Mouse (Mus musculus): ENCODE data around the gene Rnaset2a. TPM values are rescaled to one million over a fixed set of nuclear protein-coding genes. Genes with fewer than 3 reads are reported as not detected.
"Not testable (repeated sequence)": the region's sequence is repeated elsewhere in the genome, so short reads cannot be mapped to it uniquely, and the experiment has no call there.

Rnaset2a gene
- polyA plus RNA-seq, 1 experiment: 2.4 TPM

- not testable (repeated sequence) for H3K27me3 ChIP-seq (ENCODE audit: control insufficient read depth, insufficient read depth, low read length, poor library complexity, severe bottlenecking); H3K36me3 ChIP-seq (ENCODE audit: control insufficient read depth, insufficient read depth, low read length, poor library complexity, severe bottlenecking); H3K4me3 ChIP-seq (ENCODE audit: low read depth, low read length); H3K4me1 ChIP-seq (ENCODE audit: control insufficient read depth, insufficient read depth, low read length); H3K9me3 ChIP-seq (replicated peaks; ENCODE audit: control insufficient read depth, insufficient read depth, low read length, poor library complexity, severe bottlenecking); H3K27ac ChIP-seq (ENCODE audit: insufficient read depth, low read length); H3K9ac ChIP-seq (ENCODE audit: low read depth, poor library complexity, severe bottlenecking)
Measured at GRCm38 (mm10) chr17:8092537-8093526, 55.1 kb downstream of the Rnaset2a start.

- H3K9ac ChIP-seq (ENCODE audit: low read depth, poor library complexity, severe bottlenecking); H3K27me3 ChIP-seq (ENCODE audit: control insufficient read depth, insufficient read depth, low read length, poor library complexity, severe bottlenecking); H3K4me1 ChIP-seq (ENCODE audit: control insufficient read depth, insufficient read depth, low read length); H3K9me3 ChIP-seq (replicated peaks; ENCODE audit: control insufficient read depth, insufficient read depth, low read length, poor library complexity, severe bottlenecking); H3K4me3 ChIP-seq (ENCODE audit: low read depth, low read length); H3K27ac ChIP-seq (ENCODE audit: insufficient read depth, low read length); H3K36me3 ChIP-seq (ENCODE audit: control insufficient read depth, insufficient read depth, low read length, poor library complexity, severe bottlenecking): not testable (repeated sequence)
Measured at GRCm38 (mm10) chr17:8091320-8091719, 56.6 kb downstream of the Rnaset2a start.

- H3K4me1 ChIP-seq (ENCODE audit: control insufficient read depth, insufficient read depth, low read length); H3K36me3 ChIP-seq (ENCODE audit: control insufficient read depth, insufficient read depth, low read length, poor library complexity, severe bottlenecking); H3K27me3 ChIP-seq (ENCODE audit: control insufficient read depth, insufficient read depth, low read length, poor library complexity, severe bottlenecking); H3K9ac ChIP-seq (ENCODE audit: low read depth, poor library complexity, severe bottlenecking); H3K9me3 ChIP-seq (replicated peaks; ENCODE audit: control insufficient read depth, insufficient read depth, low read length, poor library complexity, severe bottlenecking); H3K27ac ChIP-seq (ENCODE audit: insufficient read depth, low read length); H3K4me3 ChIP-seq (ENCODE audit: low read depth, low read length): not testable (repeated sequence)
Measured at GRCm38 (mm10) chr17:8069847-8070246, 78.0 kb downstream of the Rnaset2a start.

Other genes with a start within 250 kb of the Rnaset2a start
- gene Tagap, start 222.1 kb downstream of the Rnaset2a start, polyA plus RNA-seq (2011; ENCODE audit: insufficient read depth, insufficient read length, low read depth, missing spikeins): not detected in 2 replicates
- gene Rsph3a, start 202.5 kb downstream of the Rnaset2a start, polyA plus RNA-seq (2011; ENCODE audit: insufficient read depth, insufficient read length, low read depth, missing spikeins): 3.9 and 23.3 TPM in 2 replicates
- gene Gm49673, start 309 bp downstream of the Rnaset2a start, polyA plus RNA-seq (2011; ENCODE audit: insufficient read depth, insufficient read length, low read depth, missing spikeins): 0.26 TPM in 1 of 2 replicates, not detected in the other
- 77.8 and 78.5 TPM in 2 replicates for gene Fgfr1op, start 17.4 kb upstream of the Rnaset2a start, polyA plus RNA-seq (2011; ENCODE audit: insufficient read depth, insufficient read length, low read depth, missing spikeins)
- not detected in 2 replicates for gene Ccr6, start 87.9 kb upstream of the Rnaset2a start, polyA plus RNA-seq (2011; ENCODE audit: insufficient read depth, insufficient read length, low read depth, missing spikeins)
- gene Mpc1, start 134.8 kb upstream of the Rnaset2a start, polyA plus RNA-seq (2011; ENCODE audit: insufficient read depth, insufficient read length, low read depth, missing spikeins): 6.7 and 10.3 TPM in 2 replicates
- gene Sft2d1, start 163.0 kb upstream of the Rnaset2a start, polyA plus RNA-seq (2011; ENCODE audit: insufficient read depth, insufficient read length, low read depth, missing spikeins): 33.8 and 48.6 TPM in 2 replicates
- 0.61 and 0.81 TPM in 2 replicates for gene Prr18, start 189.4 kb upstream of the Rnaset2a start, polyA plus RNA-seq (2011; ENCODE audit: insufficient read depth, insufficient read length, low read depth, missing spikeins)
- gene T2, start 207.9 kb upstream of the Rnaset2a start, polyA plus RNA-seq (2011; ENCODE audit: insufficient read depth, insufficient read length, low read depth, missing spikeins): 0.44 and 0.81 TPM in 2 replicates

All from ES-Bruce4 (cell line).